Mouse (Mus musculus): ENCODE measurements around the gene Arid5b. TPM values are rescaled to one million over a fixed set of nuclear protein-coding genes. Genes with fewer than 3 reads are reported as not detected.

The Arid5b gene
- polyA plus RNA-seq, 1 experiment from 2014 or later: 42.9 TPM

DNA sequence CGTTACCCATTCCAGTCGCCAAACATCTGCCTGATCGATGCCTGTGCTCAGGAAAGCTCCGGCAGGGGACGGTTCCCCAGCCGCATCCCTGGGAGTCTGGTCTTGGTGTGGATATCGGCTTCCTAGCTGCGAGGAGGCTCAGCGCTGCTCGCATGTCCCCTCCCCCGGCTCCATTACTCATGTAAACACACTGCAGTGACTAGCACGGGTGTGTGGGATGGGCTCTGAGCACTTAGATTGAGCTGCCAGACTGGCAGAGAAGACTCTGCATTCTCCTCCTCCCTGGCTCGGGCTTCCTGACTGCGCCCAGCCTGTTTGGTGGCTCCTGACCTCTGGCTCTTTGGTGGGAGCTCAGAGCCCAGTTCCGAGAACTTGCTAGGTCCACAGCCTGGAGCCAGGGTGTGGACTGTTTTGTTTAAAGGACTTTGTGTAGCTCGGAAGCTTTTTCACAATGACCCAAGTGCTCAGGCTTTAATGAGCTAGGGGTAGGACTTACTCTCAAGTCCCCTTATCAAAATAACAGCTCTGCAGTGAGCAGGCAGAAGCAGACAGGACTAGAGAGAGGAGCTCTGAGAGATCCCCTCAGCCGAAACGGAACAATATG lies 142.0 kb downstream of the Arid5b start:
- H3K27me3 ChIP-seq (ENCODE audit: control insufficient read depth, insufficient read depth, low read length): no peaks in the 10 kb centered on the region
- peak overlapping the region; percentile 63 for H3K9ac ChIP-seq (ENCODE audit: low read depth, low read length)
- H3K27ac ChIP-seq (ENCODE audit: low read depth, low read length): peak overlapping the region; percentile 91
- H3K4me3 ChIP-seq (ENCODE audit: low read length): peak overlapping the region; percentile 43
- peak overlapping the region; percentile 74 for H3K4me2 ChIP-seq (replicated peaks; ENCODE audit: low read depth, low read length)
- peak; percentile 96 for ATAC-seq (ENCODE audit: low FRiP score, low TSS enrichment)
- 1% methylated on average over 18 of the region's 18 CpGs for WGBS
- peaks cover 25% of the 10 kb centered on the region for H3K4me1 ChIP-seq (ENCODE audit: control insufficient read depth, insufficient read depth, low read length)
- peaks cover 10% of the 10 kb centered on the region for H3K36me3 ChIP-seq (ENCODE audit: control insufficient read depth, insufficient read depth, low read length)
- no peaks in the 10 kb centered on the region for H3K9me3 ChIP-seq (ENCODE audit: control insufficient read depth, low read length)

DNA sequence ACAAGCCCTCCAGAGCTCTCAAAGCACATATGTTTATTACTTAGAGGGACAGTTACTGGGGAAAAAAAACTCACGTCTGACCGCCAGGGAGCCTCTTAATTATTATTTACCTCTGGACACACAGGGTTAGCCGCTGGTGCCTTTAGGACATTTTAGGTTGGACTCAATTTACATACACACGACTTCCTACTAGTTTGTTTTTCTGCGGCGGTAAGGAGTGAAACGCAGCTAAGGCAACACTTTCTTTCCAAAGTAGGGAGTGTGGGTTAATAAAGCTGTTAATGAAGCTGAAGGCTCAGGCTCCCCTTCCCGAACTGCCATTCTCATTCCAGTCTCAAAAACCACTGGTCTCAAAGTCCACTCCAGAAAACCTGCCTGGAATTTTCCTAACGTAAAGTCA lies 142.5 kb downstream of the Arid5b start:
- peak overlapping the region; percentile 43 for H3K4me3 ChIP-seq (ENCODE audit: low read length)
- WGBS: under 1% methylated on average over 9 of the region's 9 CpGs
- H3K27me3 ChIP-seq (ENCODE audit: control insufficient read depth, insufficient read depth, low read length): no peaks in the 10 kb centered on the region
- H3K4me2 ChIP-seq (replicated peaks; ENCODE audit: low read depth, low read length): peak overlapping the region; percentile 74
- peaks cover 10% of the 10 kb centered on the region for H3K36me3 ChIP-seq (ENCODE audit: control insufficient read depth, insufficient read depth, low read length)
- peak overlapping the region; percentile 91 for H3K27ac ChIP-seq (ENCODE audit: low read depth, low read length)
- H3K4me1 ChIP-seq (ENCODE audit: control insufficient read depth, insufficient read depth, low read length): peaks cover 25% of the 10 kb centered on the region
- peak overlapping the region; percentile 63 for H3K9ac ChIP-seq (ENCODE audit: low read depth, low read length)
- H3K9me3 ChIP-seq (ENCODE audit: control insufficient read depth, low read length): no peaks in the 10 kb centered on the region
- ATAC-seq (ENCODE audit: low FRiP score, low TSS enrichment): no peak

- H3K4me2 ChIP-seq (replicated peaks; ENCODE audit: low read depth, low read length): peak overlapping the region; percentile 74
- H3K9ac ChIP-seq (ENCODE audit: low read depth, low read length): peak overlapping the region; percentile 63; the same call in 1 of the 2 replicates
- peak overlapping the region; percentile 43; the same call in 1 of the 2 replicates for H3K4me3 ChIP-seq (ENCODE audit: low read length)
- H3K27ac ChIP-seq (ENCODE audit: low read depth, low read length): peak overlapping the region; percentile 91; the same call in 1 of the 2 replicates
- peaks cover 25% of the 10 kb centered on the region for H3K4me1 ChIP-seq (ENCODE audit: control insufficient read depth, insufficient read depth, low read length)
- no peaks in the 10 kb centered on the region for H3K9me3 ChIP-seq (ENCODE audit: control insufficient read depth, low read length)
- no peak for ATAC-seq (ENCODE audit: low FRiP score, low TSS enrichment)
- peaks cover 12% of the 10 kb centered on the region for H3K36me3 ChIP-seq (ENCODE audit: control insufficient read depth, insufficient read depth, low read length)
- 20% methylated on average over 4 of the region's 4 CpGs for WGBS
- no peaks in the 10 kb centered on the region for H3K27me3 ChIP-seq (ENCODE audit: control insufficient read depth, insufficient read depth, low read length)
Measured at GRCm38 (mm10) chr10:68135416-68135815, 143.1 kb downstream of the Arid5b start.

DNA sequence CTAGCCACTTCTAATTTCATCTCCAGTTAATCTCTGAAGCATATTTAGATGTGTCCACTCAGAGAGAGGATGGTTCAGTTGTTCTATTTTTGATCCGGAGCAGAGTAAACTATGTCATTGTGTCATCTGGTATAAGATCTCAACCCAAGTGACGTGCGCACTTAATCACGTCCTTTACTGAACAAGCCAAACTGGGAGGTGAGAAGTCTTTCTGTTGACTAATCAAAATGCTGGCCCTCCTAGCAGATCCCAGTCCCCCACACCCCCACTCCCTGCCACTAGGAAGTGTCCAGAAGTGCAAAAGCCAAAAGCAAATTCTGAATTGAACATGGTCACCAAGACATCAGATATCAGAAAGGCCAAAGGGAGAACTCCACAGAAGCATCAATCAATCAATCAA lies 144.0 kb downstream of the Arid5b start:
- Histone ChIP-seq H3K4me2 (replicated peaks; ENCODE audit: low read depth, low read length) (no peak overlapping the region), H3K9me3 (ENCODE audit: control insufficient read depth, low read length) (no peaks in the 10 kb centered on the region), H3K27ac (ENCODE audit: low read depth, low read length) (no peak overlapping the region), H3K9ac (ENCODE audit: low read depth, low read length) (no peak overlapping the region), H3K4me1 (ENCODE audit: control insufficient read depth, insufficient read depth, low read length) (peaks cover 25% of the 10 kb centered on the region), H3K27me3 (ENCODE audit: control insufficient read depth, insufficient read depth, low read length) (no peaks in the 10 kb centered on the region), H3K4me3 (ENCODE audit: low read length) (no peak overlapping the region), H3K36me3 (ENCODE audit: control insufficient read depth, insufficient read depth, low read length) (peaks cover 13% of the 10 kb centered on the region)
- no peak for ATAC-seq (ENCODE audit: low FRiP score, low TSS enrichment)
- 65% methylated on average over 4 of the region's 4 CpGs for WGBS

DNA sequence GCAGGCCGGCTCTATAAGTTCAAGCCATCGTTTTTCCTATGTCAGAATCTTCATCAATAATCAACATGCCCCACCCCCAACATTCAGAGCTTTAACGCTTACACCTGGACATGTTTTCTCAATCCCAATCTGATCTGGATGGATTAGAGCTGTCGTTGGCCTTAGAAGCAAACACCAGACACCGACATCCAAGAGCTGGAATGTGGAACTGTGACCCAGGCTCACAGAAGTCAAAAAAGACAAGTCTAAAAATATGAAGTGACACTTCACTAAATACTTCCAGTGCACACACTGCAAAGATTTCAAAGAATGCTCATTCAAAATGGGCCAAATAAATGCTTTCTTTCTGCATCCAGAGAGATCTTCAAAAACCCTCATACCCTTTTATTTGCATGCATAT lies 144.5 kb downstream of the Arid5b start:
- 67% methylated on average over 5 of the region's 5 CpGs for WGBS
- Histone ChIP-seq H3K4me3 (ENCODE audit: low read length) (no peak overlapping the region), H3K27ac (ENCODE audit: low read depth, low read length) (no peak overlapping the region), H3K4me2 (replicated peaks; ENCODE audit: low read depth, low read length) (no peak overlapping the region), H3K36me3 (ENCODE audit: control insufficient read depth, insufficient read depth, low read length) (peaks cover 13% of the 10 kb centered on the region), H3K27me3 (ENCODE audit: control insufficient read depth, insufficient read depth, low read length) (no peaks in the 10 kb centered on the region), H3K4me1 (ENCODE audit: control insufficient read depth, insufficient read depth, low read length) (peaks cover 26% of the 10 kb centered on the region), H3K9me3 (ENCODE audit: control insufficient read depth, low read length) (no peaks in the 10 kb centered on the region), H3K9ac (ENCODE audit: low read depth, low read length) (no peak overlapping the region)
- ATAC-seq (ENCODE audit: low FRiP score, low TSS enrichment): no peak

GRCm38 (mm10) chr10:68132636-68133035 lies 145.9 kb downstream of the Arid5b start:
- H3K4me1 ChIP-seq (ENCODE audit: control insufficient read depth, insufficient read depth, low read length): peaks cover 26% of the 10 kb centered on the region
- H3K4me3 ChIP-seq (ENCODE audit: low read length): no peak overlapping the region
- no peak overlapping the region for H3K9ac ChIP-seq (ENCODE audit: low read depth, low read length)
- peaks cover 13% of the 10 kb centered on the region for H3K36me3 ChIP-seq (ENCODE audit: control insufficient read depth, insufficient read depth, low read length)
- H3K27me3 ChIP-seq (ENCODE audit: control insufficient read depth, insufficient read depth, low read length): no peaks in the 10 kb centered on the region
- no peak for ATAC-seq (ENCODE audit: low FRiP score, low TSS enrichment)
- no peak overlapping the region for H3K27ac ChIP-seq (ENCODE audit: low read depth, low read length)
- WGBS: 94% methylated on average over 9 of the region's 9 CpGs
- H3K9me3 ChIP-seq (ENCODE audit: control insufficient read depth, low read length): no peaks in the 10 kb centered on the region
- H3K4me2 ChIP-seq (replicated peaks; ENCODE audit: low read depth, low read length): no peak overlapping the region

- Histone ChIP-seq H3K27ac (ENCODE audit: low read depth, low read length) (no peak overlapping the region), H3K4me3 (ENCODE audit: low read length) (no peak overlapping the region), H3K36me3 (ENCODE audit: control insufficient read depth, insufficient read depth, low read length) (peaks cover 13% of the 10 kb centered on the region), H3K4me2 (replicated peaks; ENCODE audit: low read depth, low read length) (no peak overlapping the region), H3K9ac (ENCODE audit: low read depth, low read length) (no peak overlapping the region), H3K27me3 (ENCODE audit: control insufficient read depth, insufficient read depth, low read length) (no peaks in the 10 kb centered on the region), H3K4me1 (ENCODE audit: control insufficient read depth, insufficient read depth, low read length) (peaks cover 21% of the 10 kb centered on the region), H3K9me3 (ENCODE audit: control insufficient read depth, low read length) (no peaks in the 10 kb centered on the region)
- ATAC-seq (ENCODE audit: low FRiP score, low TSS enrichment): no peak
- 86% methylated on average over 5 of the region's 5 CpGs for WGBS
Measured at GRCm38 (mm10) chr10:68132154-68132553, 146.4 kb downstream of the Arid5b start.

DNA sequence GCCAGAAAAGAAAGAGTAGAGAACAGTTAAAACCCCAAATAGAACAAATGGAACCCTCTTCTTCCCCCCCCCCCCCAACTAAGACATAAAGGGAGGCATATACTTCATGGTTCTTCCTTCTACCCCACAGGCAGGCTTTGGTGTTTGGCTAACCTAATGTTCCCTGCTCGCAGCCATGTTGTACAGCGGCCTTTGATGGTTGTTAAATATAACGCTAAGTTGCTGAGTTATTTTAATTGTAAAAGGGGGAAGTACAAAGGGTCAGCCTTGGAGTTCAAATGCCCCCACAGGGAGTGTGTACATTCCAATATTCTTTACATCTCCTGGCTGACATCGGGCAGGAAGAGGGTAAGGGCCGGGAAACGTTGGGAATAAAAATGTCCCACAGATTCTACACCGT lies 148.9 kb downstream of the Arid5b start:
- Histone ChIP-seq H3K27ac (ENCODE audit: low read depth, low read length) (no peak overlapping the region), H3K4me3 (ENCODE audit: low read length) (no peak overlapping the region), H3K4me2 (replicated peaks; ENCODE audit: low read depth, low read length) (no peak overlapping the region), H3K4me1 (ENCODE audit: control insufficient read depth, insufficient read depth, low read length) (peaks cover 8% of the 10 kb centered on the region; the same call in 1 of the 2 replicates), H3K9me3 (ENCODE audit: control insufficient read depth, low read length) (no peaks in the 10 kb centered on the region), H3K27me3 (ENCODE audit: control insufficient read depth, insufficient read depth, low read length) (no peaks in the 10 kb centered on the region), H3K36me3 (ENCODE audit: control insufficient read depth, insufficient read depth, low read length) (peaks cover 17% of the 10 kb centered on the region), H3K9ac (ENCODE audit: low read depth, low read length) (no peak overlapping the region)
- ATAC-seq (ENCODE audit: low FRiP score, low TSS enrichment): no peak
- 45% methylated on average over 7 of the region's 7 CpGs for WGBS

- H3K4me3 ChIP-seq (ENCODE audit: low read length): no peak overlapping the region
- 74% methylated on average over 3 of the region's 3 CpGs for WGBS
- H3K9me3 ChIP-seq (ENCODE audit: control insufficient read depth, low read length): no peaks in the 10 kb centered on the region
- no peak for ATAC-seq (ENCODE audit: low FRiP score, low TSS enrichment)
- H3K4me2 ChIP-seq (replicated peaks; ENCODE audit: low read depth, low read length): no peak overlapping the region
- H3K27ac ChIP-seq (ENCODE audit: low read depth, low read length): 0 out of 2 replicates have a peak overlapping the region, but pooled peaks have one; percentile 20
- no peak overlapping the region for H3K9ac ChIP-seq (ENCODE audit: low read depth, low read length)
- peaks cover 8% of the 10 kb centered on the region; the same call in 1 of the 2 replicates for H3K4me1 ChIP-seq (ENCODE audit: control insufficient read depth, insufficient read depth, low read length)
- peaks cover 21% of the 10 kb centered on the region for H3K36me3 ChIP-seq (ENCODE audit: control insufficient read depth, insufficient read depth, low read length)
- H3K27me3 ChIP-seq (ENCODE audit: control insufficient read depth, insufficient read depth, low read length): no peaks in the 10 kb centered on the region
Measured at GRCm38 (mm10) chr10:68129009-68129408, 149.5 kb downstream of the Arid5b start.

Measured in kidney, embryonic 14.5 days (tissue).